Mouse (Mus musculus) v-Abl transformed pro-B cells (cell line): ENCODE results near the gene AI413582.

Experiments used
- in situ Hi-C, 2 experiments: fragments of 400-800 bp; cut with MboI; formaldehyde crosslinking; loops; one replicate each; pipeline ENCODE4 v1.15.1; 2025; ENCODE audit not compliant: unreplicated experiment in 2 of 2

The AI413582 gene

GRCm38 (mm10) chr17:27557181-27557926 lies 8.2 kb downstream of the AI413582 start:
- in situ Hi-C loops = no loop called here

- in situ Hi-C loops = no loop called here
These were observed 9.1 kb downstream of the AI413582 start, which contains the start of gene Hmga1 for GRCm38 (mm10) chr17:27556315-27557011. Gene Hmga1, plus strand, starts transcription at chr17:27556497.

GRCm38 (mm10) chr17:27555512-27556172 lies 9.9 kb downstream of the AI413582 start:
- in situ Hi-C loops = no loop called here

- in situ Hi-C loops = no loop called here
These were observed 10.5 kb downstream of the AI413582 start for GRCm38 (mm10) chr17:27555075-27555511.

DNA sequence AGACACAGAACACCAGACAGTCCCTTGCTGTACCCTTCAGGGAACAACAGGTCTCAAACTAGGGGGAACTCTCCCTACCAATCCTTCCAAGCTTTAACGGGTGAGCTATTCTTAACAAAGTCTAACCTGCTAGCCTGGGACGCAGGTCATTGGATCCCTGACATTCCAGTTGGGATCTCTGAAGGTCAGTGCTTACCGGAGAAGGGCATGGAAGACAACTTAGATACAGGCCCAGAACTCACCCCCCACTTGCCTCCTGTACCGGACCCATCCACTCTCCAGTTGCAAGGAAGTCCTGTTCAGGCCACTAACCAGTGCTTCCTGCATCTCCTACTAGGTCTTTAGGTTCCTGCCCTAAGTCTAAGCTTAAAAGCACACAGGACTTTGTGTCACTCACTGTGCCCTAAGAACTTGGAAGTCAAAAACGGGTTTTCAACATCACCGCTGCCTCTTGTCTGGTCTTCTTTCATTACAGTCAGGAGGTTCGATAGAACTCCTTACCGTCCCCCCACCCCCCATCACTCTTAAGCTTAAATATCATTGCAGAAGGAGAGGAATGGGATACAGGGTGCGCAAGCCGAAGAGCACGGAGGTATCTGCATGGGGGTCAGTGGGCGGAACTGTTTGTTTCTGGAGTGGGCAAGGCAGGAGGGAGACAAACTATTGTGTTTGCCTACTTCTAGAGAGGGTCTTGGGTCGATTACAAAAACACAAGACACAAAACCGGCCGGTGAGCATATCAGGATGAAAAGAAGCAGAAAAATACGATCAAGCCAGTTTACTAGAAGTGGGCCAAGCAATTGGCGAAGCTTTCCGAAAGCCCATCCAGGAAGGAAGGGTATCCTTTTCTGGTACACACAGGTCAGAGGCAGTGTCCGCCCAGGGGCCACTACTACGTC lies 11.2 kb downstream of the AI413582 start:
- in situ Hi-C loops = no loop called here

- in situ Hi-C loops = no loop called here
These were observed 13.0 kb downstream of the AI413582 start for GRCm38 (mm10) chr17:27552215-27553201.

DNA sequence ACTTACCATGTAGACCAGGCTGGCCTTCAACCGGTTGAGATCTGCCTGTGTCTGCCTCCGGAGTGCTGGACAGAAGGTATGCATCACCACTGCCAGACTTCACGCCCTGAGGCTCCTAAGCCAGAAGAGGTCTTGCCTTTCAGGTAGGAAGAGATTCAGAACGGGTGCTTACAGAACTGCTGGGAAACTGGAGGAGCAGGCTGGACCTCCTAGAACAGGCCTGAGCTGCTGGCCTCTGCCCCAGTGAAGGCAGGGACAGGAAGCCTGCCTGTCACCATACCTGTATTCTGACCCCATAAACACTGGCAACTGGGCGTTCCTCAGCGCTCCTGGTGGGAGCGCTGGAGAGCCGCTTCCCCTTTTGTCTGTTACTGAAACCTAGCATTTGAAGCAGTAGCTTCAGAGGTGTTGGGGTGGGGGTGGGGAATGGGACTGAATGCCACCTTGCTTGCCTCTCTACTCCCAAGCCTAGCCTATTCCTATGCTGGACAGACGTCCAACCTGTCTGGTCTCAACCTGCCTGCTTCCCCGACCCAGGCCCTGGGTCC lies 14.1 kb downstream of the AI413582 start:
- in situ Hi-C loops = no loop called here

GRCm38 (mm10) chr17:27549234-27549633 lies 16.3 kb downstream of the AI413582 start:
- in situ Hi-C loops = loop anchor here (25.0 kb wide), 2 partner anchors 213 to 613 kb away; no protein-coding TSS in a partner anchor

- in situ Hi-C loops = loop anchor here (25.0 kb wide), 2 partner anchors 215 to 615 kb away; no protein-coding TSS in a partner anchor
These were observed 18.2 kb downstream of the AI413582 start for GRCm38 (mm10) chr17:27547253-27547868.

GRCm38 (mm10) chr17:27546574-27547085 lies 18.9 kb downstream of the AI413582 start:
- in situ Hi-C loops = loop anchor here (25.0 kb wide), 2 partner anchors 216 to 616 kb away; no protein-coding TSS in a partner anchor

DNA sequence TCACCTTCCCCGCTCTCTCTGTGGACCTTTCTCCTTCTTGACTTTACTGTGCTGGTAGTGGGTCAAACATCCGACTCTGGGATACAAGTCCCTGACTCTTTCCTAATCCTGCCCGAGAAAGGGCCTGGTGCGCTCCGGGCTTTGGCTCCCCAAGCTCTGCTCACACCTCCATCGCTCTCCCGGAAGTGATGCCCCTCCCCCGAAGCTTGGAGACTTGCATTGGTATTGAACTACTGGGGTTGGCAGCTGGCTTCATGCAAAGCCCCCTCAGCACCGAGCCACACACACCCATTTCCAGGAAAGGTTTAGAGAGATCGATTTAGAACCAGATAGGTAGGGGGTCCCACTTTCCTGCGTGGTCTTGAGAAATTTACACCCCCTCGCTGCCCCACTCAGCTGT lies 19.6 kb downstream of the AI413582 start:
- in situ Hi-C loops = loop anchor here (25.0 kb wide), 2 partner anchors 216 to 616 kb away; no protein-coding TSS in a partner anchor

GRCm38 (mm10) chr17:27544551-27544950 lies 21.0 kb downstream of the AI413582 start:
- in situ Hi-C loops = loop anchor here (5.0 to 25.0 kb wide), 3 partner anchors 88 to 618 kb away; no protein-coding TSS in a partner anchor

GRCm38 (mm10) chr17:27541984-27542383 lies 23.6 kb downstream of the AI413582 start:
- in situ Hi-C loops = loop anchor here (5.0 to 25.0 kb wide), 3 partner anchors 90 to 620 kb away; no protein-coding TSS in a partner anchor

GRCm38 (mm10) chr17:27541261-27541660 lies 24.3 kb downstream of the AI413582 start:
- in situ Hi-C loops = loop anchor here (5.0 to 25.0 kb wide), 3 partner anchors 91 to 621 kb away; no protein-coding TSS in a partner anchor

GRCm38 (mm10) chr17:27534718-27535117 lies 30.8 kb downstream of the AI413582 start:
- in situ Hi-C loops = loop anchor here (5.0 to 25.0 kb wide), 5 partner anchors 33 to 628 kb away; partner anchors contain the start of genes AI413582 (in 2 of the 2), RPS10-NUDT3 (in 1 of the 2) and Rps10 (in 1 of the 2)

DNA sequence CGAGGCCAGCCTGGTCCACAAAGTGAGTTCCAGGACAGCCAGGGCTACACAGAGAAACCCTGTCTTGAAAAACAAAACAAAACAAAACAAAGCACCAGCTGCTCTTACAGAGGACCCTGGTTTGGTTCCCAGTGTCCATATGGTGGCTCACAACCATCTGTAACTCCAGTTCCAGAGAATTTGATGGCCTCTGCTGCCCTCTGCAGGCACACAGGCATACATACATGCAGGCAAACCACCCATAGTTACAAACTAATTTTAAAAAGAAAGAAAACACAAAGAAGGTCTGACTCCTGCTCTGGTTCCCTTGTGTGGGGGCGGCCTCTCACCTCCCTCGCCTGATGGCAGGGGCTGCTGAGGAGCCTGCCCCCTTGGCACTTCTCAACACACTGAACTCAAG lies 32.2 kb downstream of the AI413582 start:
- in situ Hi-C loops = loop anchor here (5.0 to 25.0 kb wide), 5 partner anchors 34 to 629 kb away; partner anchors contain the start of genes AI413582 (in 2 of the 2), RPS10-NUDT3 (in 1 of the 2) and Rps10 (in 1 of the 2)

GRCm38 (mm10) chr17:27532095-27532494 lies 33.5 kb downstream of the AI413582 start:
- in situ Hi-C loops = loop anchor here (5.0 to 25.0 kb wide), 5 partner anchors 35 to 630 kb away; partner anchors contain the start of genes AI413582 (in 2 of the 2), RPS10-NUDT3 (in 1 of the 2) and Rps10 (in 1 of the 2)
